Mouse (Mus musculus) left cerebral cortex, postnatal 4 days (tissue): ENCODE data around the gene Card10. TPM values are rescaled to one million over a fixed set of nuclear protein-coding genes. Genes with fewer than 3 reads are reported as not detected.

Source experiments
- DNase-seq: peaks from one replicate; pipeline ENCODE4 v3.0.0-alpha.2; 2022
- intact Hi-C: fragments of 180-260 bp; cut with DNase I; formaldehyde crosslinking; loops from one replicate; pipeline ENCODE4 v1.15.1; 2025
- total RNA-seq, 2 experiments: library from RNA; stranded (reverse); gene quantifications; 2 replicates each; pipeline ENCODE4 v1.2.3; 2021

Gene Card10
- total RNA-seq, 2 experiments from 2014 or later = 5.2 to 5.4 TPM

DNA sequence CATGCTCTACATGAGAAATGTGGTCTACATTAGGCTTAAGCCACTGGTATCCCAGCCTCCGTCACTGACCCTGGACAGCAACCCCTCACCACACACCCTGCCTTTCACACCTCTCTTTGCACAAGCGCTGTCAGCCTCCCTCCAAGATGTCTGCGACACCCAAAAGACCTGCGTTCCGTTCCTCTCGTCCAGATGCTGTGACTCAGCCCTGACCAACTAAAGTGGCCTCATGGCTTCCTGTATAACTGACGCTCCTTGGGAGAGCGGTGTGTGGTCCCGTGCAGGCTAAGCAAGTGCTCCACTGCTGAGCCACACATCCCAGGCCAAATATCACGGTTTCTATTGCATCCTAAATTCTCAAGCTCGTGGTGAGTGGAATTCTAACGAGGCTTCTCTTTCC, 62.2 kb downstream of the Card10 start:
- intact Hi-C loops = loop anchor here (5.0 to 10.0 kb wide), 2 partner anchors 118 to 296 kb away; no protein-coding TSS in a partner anchor
- no peak for DNase-seq

DNA sequence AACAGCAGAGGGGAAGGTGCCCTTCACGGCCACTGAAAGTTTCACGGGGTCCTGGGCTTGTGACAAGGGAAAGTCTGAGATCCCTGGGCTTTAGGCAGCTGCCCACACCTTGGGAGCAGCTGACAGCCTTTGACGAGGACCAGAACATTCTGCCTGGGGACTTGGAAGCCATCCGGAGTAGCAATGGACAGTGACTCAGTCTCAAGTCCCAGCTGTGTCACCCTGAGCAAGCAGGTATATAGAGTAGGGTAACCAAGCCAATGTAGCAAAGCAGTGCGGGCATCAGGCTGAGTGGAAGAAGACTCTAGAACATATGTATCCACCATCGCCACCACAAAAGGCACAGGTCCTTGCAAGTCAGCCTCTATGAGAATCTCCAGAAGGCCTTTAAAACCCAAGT, 65.7 kb downstream of the Card10 start:
- DNase-seq = no peak
- intact Hi-C loops = no loop called here

DNA sequence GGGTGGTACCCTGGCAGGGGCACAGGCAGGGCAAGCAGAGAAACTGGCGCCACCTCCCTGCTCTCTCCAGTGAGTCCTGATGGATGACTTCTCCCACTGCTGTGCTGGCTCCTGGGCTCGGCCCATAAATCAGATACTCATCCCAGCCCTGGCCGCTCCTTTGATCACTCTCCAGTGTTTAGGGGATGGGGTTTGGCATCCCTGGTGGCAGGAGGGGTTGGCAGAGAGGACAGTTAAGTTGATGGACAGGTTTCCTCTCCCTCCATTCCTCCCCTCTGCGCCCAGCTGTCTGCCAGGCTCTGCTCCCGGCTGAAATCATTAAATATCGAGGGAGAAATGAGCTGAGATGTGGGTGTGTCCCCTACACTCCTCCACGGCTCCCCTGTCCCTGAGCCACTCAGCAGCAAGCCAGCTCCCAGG, 66.2 kb downstream of the Card10 start:
- DNase-seq = peak; percentile 82
- intact Hi-C loops = no loop called here

DNA sequence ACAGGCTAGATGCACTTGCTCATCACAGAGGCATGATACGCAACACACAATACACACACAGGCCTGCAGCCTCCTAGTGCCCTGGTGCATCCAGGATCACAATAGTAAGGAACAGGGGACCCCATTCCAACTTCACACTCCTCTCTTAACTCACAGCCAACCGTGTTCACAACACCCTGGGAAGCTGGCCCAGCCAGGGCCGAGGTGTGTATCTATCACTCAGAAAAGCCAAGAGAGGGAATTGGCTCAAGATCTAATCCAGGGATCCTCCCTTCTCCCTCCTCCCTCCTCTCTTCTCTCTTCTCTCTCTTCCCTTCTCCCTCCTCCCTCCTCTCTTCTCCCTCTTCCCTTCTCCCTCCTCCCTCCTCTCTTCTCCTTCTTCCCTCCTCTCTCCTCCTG, 66.7 kb downstream of the Card10 start:
- no peak for DNase-seq
- intact Hi-C loops = no loop called here

DNA sequence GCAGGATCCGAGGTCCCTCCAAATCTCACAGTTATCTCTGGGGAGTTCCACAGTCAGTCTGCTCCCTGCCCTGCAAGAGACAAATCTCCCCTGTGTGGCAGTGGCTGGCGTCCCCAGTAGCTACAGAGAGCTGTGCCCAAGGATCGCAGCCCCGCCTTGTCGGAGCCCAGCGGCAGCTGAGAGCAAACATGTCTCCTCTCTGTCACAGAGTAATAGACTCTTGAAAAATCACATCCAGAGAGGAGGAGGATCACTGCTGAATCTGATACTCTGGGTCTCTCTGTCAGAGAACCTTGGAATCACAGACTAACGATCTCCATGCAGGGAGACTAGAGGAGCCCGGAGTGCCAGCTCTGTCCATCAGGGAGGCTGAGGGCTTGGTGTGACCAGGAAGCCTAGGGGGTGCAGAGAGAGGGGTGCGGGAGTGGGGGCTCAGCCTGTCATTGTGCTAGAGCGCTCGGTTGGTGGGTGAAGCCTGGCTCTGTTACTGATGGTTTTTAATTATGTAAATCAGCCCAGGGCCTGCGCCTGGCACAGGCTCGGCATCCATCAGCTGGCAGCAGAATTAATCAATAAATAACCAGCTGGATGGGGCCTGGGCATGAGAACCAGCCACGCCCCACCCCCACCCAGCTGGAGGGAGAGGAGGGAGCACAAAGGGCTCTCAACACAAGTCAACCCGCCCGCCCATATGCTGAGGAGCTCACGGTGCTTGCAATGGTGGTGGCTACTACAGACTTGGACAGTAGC, 67.2 kb downstream of the Card10 start:
- DNase-seq = peak; percentile 94
- intact Hi-C loops = no loop called here

DNA sequence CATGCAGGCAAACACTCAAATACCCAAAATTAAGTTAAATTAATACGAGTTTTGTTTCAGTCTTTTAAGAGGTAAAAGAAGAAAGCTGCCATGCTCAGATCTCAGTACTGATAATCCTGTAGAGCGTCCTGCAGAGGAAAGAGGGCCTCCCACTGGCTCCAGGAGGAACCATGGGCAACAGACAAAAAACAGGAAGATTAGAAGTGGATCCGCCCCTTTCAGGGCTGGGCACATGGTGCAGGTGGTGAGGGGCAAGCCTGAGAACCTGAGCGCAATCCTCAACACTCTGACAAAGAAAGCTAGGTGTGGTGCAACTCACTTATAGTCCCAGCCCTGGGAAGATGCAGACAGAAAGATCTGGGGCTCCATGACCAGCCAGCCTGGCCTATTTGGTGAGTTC, 71.0 kb downstream of the Card10 start:
- intact Hi-C loops = no loop called here
- no peak for DNase-seq

DNA sequence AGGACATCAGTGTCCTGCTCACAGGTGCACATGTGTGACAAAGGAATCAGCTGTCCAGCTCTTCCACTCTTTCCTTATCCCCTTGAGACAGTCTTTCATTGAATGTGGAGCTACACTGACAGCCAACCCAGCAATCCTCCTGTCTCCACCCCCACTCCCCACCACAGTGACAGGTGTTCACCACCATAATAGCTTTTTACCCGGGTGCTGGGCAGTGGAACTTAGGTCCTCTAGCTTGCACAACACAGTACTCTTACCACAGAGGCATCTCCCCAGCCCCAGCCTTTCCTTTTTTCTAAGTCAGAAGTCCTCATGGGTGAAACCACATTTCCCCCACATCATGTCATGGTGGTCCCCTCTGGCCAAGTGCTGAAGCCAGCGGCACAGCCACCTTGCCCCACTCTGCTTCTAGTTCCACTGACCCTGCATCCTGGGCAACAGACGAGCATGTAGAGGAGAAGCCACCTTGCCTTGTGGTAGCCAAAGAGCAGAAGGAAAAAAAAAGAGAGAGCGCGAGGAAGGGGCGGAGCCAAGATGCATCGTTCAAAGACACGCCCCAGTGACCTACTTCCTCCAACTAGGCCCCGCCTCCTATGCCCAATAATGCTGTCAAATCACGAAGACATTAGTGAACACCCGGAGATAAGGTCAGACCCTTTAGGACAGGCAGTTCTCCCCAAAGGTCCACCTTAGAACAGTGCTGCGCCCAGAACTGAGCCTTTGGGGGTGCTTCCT, 72.4 kb downstream of the Card10 start:
- intact Hi-C loops = no loop called here
- DNase-seq = no peak

DNA sequence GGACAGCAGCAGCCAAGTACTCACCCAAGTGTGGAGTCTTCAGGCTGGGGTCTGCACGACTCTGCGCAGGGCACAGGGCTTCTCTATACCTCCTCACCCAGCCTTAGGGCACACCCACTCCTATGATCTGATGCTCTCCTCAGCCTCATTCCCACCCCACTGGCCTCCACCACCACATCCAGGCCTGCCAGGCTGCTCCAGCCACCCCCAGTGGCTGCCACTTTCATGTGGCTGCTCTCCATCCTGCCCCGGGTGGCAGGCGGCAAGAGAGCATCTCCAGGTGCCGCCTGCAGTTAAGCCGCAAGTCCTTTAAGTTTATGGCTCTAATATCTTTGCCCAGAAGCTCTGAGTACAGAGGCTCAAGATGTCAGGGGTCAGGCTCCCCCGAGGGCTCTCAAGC, 76.1 kb downstream of the Card10 start:
- no peak for DNase-seq
- intact Hi-C loops = no loop called here

Other genes starting within 250 kb of the Card10 start
- gene Rac2, start 230.3 kb downstream of the Card10 start, total RNA-seq = 1 to 10 TPM; 1.4 to 4.2 TPM
- 1 to 10 TPM; 3.9 to 6.0 TPM for gene Cyth4, start 206.0 kb downstream of the Card10 start, total RNA-seq
- gene Elfn2, start 84.3 kb downstream of the Card10 start, total RNA-seq = 10 to 100 TPM; 79.2 to 81.2 TPM
- 1 to 10 TPM; 7.3 to 7.7 TPM for gene Mfng, start 29.6 kb downstream of the Card10 start, total RNA-seq
- 1 to 10 TPM; 8.3 to 9.1 TPM for gene Cdc42ep1, start 39.6 kb upstream of the Card10 start, total RNA-seq
- gene Lgals2, start 52.5 kb upstream of the Card10 start, total RNA-seq = not detected
- gene Gga1, start 74.1 kb upstream of the Card10 start, total RNA-seq = 10 to 100 TPM; 59.3 to 65.6 TPM
- gene Gm49510, start 96.6 kb upstream of the Card10 start, total RNA-seq = not detected
- 1 to 10 TPM; 5.4 to 6.0 TPM for gene Sh3bp1, start 96.7 kb upstream of the Card10 start, total RNA-seq
- gene Pdxp, start 110.9 kb upstream of the Card10 start, total RNA-seq = 100 to 1,000 TPM; 107 to 117 TPM
- gene Lgals1, start 123.7 kb upstream of the Card10 start, total RNA-seq = 10 to 100 TPM; 25.2 to 29.4 TPM
- gene Nol12, start 131.9 kb upstream of the Card10 start, total RNA-seq = 10 to 100 TPM; 46.5 to 47.8 TPM
- gene Triobp, start 144.7 kb upstream of the Card10 start, total RNA-seq = 100 to 1,000 TPM in 1 of 2 experiments, 10 to 100 TPM in 1; 98.7 to 106 TPM
- gene H1f0, start 225.4 kb upstream of the Card10 start, total RNA-seq = 10 to 100 TPM; 84.8 to 94.8 TPM
- gene Galr3, start 238.8 kb upstream of the Card10 start, total RNA-seq = 1 to 10 TPM in 1 of 2 experiments, not detected in 1; 1.0 TPM